Mouse (Mus musculus) activated CD4-positive, CD25-positive, alpha-beta regulatory T cell, adult 4 months (primary cell): ENCODE results near the gene Syce2. TPM values are rescaled to one million over a fixed set of nuclear protein-coding genes. Genes with fewer than 3 reads are reported as not detected.
A peak's percentile ranks its signal among the peaks of the same experiment; 100 is the strongest.
"Not testable (repeated sequence)": the region's sequence is repeated elsewhere in the genome, so short reads cannot be mapped to it uniquely, and the experiment has no call there.

ENCODE experiments used
- ATAC-seq: one replicate; pipeline ENCODE4 v1.8.0; 2017
- polyA plus RNA-seq, 2 experiments: library from polyadenylated mRNA; unstranded; fragments of 100-300 nt; shearing (Covaris generic); gene quantifications; one replicate each; pipeline ENCODE4 v1.2.1; 2017

Syce2 gene
- polyA plus RNA-seq: 10 to 100 TPM in 1 of 2 experiments, 1 to 10 TPM in 1; 8.2 to 15.0 TPM

DNA sequence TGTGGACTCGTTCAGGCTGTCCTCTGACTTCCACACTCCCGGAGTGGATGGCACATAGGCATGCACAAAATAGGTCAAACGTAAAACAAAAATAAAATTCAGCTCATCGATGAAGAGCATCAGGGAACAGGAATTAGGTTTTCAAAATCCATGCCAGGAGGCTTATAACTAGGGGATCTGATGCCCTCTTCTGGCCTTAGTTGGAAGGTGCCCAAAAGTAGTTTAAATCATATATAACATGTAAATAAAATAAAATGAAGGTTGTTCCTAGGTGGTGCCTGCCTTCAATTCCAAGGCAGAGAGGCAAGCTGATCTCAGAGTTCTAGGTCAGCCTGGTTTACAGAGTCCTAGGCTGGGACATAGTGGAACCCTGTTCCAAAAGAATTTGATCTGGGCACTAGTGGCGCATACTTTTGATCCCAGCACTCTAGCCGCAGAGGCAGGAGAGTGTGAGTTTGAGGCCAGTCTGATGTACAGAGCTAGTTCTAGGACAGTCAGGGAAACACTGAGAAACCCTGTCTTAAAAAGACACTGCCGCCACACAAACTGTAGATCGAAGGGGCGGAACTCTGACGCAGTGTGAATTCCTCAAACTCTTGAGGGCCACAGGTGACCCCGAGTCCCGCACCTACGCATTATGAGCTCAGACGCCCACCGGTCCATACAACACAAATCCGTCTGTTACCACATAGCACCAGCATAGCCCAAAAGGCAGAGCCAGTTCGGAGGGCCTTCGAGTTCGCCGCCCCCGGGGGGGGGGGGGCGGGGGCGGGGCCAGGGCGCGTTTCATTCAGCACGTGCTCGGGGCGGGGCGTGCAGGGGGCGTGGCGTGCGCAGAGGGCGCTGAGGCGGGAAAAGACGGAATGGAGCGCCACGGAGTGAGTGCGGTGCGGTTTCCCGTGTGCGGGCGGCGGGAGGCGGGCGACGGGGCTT, at the start of gene Syce2:
TSS of gene Syce2 (plus strand) at position 736 of the 933 bp plus-strand sequence.
- peak; percentile 69 for ATAC-seq

DNA sequence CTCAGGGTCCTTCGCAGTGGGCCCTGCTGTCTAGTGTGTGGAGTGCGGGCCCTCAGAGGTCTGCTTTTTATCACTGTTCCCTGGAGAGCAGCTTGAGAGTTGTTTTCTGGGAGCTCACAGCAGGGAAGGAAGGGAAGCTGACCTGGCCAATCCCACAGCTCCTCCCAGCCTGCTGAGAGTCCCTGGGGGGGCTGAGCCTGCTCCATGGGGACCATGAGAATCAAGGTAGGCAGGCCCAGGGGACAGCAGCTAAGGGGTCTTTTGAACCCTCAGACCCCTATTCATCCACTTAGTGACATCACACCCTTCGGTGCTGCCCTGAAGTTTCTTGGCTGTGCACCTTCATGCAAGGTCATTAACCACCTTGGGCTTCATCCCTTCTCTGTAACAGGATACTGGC, 49.2 kb upstream of the Syce2 start, which contains the start of gene Dand5:
TSS of gene Dand5 (minus strand) at position 101 of the 400 bp plus-strand sequence.
- no peak for ATAC-seq

DNA sequence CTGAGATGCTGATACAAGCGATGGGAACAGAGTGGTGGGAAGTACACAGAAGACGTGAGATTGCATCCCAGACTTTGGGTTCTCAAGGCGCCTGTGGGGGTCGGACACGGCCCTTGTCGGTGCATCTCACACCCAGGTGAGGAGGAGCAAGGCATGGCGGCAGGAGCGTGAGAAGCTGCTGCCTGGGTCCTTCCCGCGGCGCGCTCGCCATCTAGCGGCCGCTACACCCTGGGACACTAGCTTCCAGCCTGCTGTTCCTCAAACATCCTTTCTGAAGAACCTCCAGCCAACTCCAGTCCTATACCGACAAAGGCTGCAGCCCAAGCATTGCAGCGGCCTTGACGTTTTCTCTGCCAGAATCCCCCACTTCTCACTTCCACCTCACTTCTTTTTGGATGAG, 48.3 kb upstream of the Syce2 start:
- ATAC-seq: peak; percentile 63

DNA sequence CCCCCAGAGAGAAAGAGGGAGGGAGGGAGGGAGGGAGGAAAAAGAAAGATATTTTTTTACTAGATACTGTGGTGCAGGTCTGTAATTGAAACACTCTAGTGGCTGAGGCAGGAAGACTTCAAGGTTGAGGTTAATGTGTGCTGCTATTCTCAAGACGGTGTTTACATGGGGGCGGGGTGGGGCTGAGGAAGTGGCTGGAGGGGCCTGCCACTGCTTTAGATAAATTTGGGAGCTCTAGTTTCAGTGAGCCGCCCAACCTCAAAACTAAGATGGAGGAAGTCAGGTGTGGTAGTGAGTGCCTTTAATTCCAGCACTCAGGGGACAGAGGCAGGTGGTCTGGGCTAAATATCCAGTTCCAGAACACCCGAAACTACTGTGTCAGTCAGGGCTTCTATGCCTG, 46.3 kb upstream of the Syce2 start:
- peak; percentile 88 for ATAC-seq

DNA sequence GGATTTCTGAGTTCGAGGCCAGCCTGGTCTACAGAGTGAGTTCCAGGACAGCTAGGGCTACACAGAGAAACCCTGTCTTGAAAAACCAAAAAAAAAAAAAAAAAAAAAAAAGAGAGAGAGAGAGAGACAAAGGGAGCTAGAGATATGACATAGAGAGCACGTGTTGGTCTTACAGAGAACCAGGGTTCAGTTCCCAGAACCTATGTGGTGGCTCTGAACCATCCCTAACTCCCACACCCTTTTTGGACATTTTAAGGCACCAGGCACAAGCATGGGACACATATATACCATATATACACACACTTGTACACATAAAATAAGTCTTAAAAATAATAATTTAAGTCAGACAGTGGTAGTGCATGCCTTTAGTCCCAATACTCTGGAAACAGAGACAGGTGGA, 45.4 kb upstream of the Syce2 start:
- ATAC-seq: not testable (repeated sequence)

DNA sequence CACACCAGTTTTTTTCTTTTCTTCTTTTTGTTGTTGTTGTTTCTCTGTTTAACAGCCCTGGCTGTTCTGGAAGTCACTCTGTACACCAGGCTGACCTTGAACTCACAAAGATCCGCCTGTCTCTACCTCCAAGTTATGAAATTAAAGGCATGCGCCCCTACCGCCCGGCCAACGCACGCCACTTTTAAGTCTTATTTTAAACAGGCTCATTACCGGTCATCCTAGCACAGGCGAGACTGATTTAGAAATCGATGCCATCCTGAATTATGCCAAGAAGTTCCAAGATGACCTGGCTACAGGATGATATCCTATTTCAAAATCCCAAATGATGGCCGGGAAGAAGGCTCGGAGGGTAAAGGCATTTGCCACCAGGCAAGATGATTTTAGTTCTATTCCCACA, 40.4 kb upstream of the Syce2 start, which contains the start of gene Gadd45gip1:
TSS of gene Gadd45gip1 (plus strand) at position 33 of the 400 bp plus-strand sequence.
- peak; percentile 58 for ATAC-seq

DNA sequence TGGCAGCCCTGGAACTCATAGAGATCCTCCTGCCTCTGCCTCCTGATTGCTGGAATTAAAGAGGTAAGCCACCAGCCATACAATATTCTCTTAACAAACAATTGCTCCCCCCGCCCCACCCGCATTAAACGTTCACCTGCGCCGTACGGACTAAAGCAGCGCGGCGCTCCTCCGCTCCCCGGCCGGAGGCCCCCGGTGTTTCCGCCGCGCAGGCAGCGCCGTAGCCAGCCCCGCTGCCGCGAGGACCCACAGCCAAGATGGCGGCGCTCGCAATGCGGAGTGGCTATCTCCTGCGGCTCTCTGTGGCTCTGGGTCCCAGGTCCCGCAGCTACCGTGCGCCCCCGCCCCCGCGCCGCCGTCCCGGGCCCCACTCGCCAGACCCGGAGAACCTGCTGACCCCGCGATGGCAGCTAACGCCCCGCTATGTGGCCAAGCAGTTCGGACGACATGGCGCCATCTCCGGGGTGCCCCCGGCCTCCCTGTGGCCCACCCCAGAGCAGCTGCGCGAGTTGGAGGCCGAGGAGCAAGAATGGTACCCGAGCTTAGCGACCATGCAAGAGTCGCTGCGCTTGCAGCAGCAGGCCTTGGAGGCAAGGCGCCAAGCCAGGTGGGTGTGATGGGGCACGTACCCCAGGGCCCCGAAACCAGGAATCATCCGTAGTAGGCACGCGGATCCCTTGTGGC, 39.7 kb upstream of the Syce2 start:
- peak; percentile 59 for ATAC-seq

DNA sequence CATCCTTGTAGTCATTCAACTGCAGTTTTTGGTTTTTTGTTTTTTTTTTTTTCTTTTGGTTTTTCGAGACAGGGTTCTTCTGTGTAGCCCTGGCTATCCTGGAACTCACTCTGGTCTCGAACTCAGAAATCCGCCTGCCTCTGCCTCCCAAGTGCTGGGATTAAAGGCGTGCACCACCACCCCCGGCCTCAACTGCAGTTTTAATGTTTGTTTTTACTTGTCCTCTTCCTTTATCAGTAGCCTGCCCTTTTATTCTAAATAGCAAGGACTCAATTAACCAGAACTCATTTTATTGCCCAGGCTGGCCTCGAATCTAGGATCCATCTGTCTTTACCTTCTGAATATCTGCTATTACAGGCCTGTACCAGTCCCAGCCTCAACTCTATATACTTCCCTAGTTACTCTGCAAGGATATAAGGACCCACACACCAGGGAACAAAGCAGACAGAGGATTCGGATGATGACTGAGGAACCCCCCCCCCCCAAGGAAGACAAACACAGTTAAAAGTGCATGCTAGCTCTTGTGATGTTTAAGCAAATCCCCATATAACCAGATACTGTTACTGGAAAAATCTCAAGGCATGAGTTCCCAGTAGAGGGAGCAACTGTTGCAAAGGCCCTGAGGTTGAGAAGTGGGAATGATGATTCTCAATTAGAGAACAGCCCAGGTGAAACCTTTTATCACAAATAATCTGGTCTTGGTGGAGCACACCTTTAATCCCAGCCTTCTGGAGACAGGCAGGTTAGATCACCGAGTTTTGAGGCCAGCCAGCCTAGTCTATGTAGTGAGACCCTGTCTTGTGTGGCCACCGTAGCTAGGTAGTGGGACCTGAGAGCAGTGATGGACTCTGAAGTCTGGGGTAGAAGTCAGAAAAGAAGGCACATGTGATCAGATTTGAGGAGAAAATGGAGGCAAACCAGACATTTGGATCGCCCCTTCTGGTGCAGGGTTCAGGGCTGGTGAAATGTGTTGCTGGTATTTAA, 38.9 kb upstream of the Syce2 start:
- ATAC-seq: no peak

DNA sequence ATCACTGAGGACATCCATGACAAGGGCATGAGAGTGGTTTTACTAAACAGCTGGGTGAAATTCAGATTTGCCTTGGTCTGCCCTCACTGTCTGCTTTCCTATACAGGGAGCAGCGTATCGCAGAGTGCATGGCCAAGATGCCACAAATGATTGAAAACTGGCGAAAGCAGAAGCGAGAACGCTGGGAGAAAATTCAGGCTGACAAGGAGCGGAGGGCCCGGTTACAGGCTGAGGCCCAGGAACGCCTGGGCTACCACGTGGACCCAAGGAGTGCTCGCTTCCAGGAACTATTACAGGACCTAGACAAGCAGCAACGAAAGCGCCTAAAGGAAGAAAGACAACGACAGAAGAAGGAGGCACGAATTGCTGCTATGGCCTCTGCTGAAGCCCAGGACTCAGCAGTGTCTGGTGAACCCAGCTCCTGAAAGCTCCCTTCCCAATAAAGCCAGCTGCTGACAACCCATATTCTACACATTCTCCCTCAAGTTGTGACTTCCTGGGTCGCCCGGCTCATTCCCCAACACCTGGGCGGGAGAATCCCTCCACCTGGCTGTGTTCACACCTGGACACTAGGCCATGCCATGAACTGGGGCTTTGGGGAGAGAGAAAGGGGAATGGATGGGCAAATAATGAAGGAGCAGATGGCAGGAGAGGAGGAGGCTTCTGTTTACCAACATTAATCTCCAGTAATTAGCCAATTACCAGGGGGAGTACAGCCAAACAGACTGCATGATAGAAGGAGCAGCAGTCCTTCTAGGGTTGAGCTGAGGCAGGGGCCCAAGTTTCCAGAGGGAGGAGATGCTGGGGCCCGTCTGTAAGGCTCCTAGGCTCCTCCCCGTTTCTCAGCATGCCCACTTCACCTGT, 37.7 kb upstream of the Syce2 start:
- no peak for ATAC-seq

DNA sequence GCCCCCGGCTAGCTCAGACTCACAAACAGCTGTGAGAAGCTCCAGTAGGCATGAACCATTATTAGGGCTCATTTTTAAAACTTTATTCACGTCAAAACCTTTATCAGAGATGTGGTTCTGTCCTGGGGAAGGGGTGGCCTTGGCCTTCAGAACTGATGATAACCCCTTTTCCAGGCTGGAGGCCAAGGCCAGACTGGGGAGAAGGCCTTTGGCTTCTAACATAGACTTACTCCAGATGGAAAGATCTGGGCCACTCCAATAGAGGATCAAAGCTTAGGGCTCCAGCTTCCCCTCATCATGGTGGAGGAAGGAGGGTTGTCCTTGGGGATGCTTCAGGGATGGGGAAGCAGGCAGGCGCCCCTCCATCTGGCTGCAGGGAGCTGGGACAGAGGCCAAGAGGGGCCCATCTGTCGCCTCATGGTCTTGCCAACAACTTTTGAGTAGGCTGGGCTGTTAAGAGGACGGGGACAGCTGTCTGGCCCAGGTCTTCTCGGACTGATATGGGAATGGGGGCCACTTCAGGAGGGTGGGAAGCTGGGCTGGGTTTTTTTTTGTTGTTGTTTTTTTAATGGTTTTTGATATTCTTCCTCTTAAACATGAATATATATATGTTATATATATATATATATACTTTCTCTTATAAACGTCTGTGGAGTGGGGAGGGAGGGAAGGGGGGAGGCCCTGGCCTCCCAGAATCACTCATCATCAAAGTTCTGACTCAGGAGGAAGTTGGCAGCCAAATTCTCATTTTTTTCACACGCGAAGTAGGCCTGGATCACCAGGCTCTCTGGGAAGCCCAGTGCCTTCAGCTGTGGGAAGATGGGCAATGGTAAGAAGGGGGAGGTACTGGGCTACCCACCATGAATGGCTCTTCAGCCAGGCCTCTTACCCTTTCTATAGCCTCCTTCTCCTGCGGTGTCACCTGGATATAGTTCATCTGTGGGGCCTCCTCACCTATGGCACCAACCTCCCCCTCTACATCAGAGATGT, 36.8 kb upstream of the Syce2 start:
- ATAC-seq: no peak

DNA sequence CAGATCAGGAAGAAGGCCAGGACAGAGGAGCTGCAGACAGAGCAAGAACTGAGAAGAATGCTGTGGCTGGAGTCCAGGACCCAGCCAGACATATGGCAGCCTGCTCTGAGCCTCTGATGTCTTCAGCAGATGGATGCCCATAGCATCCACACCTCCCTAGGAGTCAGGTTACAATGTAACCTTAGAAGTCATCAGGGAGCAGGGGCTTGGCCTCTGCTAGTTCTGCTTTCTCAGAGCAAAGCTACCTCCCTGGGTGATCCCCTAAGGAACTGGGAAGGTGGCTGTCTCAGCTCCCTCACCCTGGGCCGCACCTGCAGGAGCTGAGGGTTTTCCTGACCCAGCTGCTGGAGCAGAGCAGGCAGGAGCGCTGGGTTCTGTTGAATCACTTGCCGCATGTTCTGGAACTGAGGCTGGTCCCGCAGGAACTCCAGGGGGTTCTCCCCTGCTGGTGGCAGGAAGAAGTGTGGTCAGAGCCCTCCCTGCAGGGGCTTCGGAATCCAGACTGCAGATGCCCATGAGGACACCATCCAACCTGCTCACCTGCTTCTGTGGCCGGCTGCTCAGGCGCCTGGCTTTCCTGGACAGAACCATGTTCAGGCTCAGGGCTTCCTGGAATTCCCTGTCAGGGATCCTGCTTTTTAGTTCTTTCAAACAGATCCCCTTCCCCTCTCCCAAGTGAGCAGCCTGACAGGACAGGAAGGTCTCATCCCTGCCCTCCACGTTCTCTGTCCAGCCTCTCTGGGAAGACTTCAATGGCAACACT, 34.6 kb upstream of the Syce2 start:
- no peak for ATAC-seq

DNA sequence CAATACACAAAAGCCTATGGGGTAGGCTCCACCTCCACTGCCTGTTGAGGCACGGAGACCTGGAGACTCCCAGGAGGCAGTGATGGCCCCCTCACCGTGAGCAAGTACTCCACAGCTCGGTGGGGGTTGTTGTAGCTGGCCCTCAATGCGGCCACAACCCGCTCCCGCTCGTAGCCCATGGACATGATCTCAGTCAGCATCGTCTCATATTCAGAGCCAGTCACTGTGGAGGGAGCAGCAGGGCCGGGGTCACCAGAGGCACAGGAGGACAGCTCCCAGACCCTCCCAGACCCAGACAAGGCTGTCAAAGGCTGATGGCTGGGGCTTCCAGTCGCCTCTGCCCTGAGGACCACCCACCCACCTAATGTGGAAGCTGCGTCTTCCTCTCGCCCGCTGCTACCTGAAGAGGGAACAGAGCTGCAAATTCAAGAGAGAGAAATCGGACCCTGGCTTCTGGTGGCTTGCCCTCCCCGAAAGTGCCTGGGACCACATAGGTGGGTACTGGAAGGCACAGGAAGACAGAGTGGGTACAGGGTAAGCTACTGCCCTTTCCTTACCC, 33.9 kb upstream of the Syce2 start:
- no peak for ATAC-seq

DNA sequence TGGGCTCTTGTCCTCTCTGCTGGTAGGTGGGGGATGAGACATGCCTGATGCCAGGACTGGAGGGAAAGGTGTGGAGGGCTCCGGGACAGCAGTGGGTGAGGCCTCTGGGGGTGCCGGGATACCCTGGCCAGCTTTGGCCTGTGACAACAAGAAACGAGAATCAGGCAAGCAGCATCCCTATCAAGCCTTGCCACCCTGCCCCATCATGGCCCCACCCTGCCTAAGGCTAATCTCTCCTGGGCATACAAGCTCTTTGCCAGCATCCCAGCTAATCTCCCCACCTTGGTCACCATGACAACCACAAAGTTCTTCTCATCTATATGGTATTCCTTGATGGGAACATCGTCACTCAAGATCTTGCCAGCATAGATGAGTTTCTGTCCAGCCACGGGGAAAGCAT, 33.4 kb upstream of the Syce2 start:
- ATAC-seq: no peak

DNA sequence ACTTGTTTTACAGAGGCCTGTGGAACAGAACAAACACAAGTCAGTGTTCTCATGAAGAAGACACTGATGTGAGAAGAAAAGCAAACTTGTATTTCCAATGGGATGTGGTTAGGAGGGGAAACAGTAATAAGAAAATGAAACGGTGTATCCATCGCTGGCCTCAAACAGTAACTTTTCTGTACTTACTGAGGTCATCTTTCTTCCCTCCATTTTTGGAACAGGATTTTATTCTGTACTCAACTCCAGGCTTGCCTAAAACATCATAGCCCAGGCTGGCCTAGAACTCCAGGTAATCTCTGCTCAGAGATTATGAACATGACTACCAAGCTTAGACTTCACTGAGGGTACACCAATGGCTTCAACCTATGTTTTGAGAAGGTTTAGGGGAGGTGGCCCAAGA, 32.5 kb upstream of the Syce2 start:
- ATAC-seq: no peak

DNA sequence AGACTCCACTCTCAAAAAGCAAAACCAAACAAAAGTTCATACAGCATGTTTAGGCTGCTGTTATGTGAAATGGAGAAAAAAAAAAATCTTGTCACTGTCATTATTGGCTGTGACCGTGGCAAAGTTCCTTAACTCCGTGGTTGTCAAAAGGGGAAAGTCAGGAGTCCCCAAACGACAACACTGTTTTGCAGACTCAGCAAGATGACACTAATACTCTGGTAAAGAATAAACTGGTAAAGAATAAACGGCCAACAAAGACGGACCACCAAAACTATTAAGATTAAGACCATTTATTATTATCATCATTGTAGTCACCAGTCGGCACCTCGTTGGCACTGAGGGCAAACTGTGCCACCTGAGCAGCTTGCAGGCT, 32.0 kb upstream of the Syce2 start:
- ATAC-seq: no peak

DNA sequence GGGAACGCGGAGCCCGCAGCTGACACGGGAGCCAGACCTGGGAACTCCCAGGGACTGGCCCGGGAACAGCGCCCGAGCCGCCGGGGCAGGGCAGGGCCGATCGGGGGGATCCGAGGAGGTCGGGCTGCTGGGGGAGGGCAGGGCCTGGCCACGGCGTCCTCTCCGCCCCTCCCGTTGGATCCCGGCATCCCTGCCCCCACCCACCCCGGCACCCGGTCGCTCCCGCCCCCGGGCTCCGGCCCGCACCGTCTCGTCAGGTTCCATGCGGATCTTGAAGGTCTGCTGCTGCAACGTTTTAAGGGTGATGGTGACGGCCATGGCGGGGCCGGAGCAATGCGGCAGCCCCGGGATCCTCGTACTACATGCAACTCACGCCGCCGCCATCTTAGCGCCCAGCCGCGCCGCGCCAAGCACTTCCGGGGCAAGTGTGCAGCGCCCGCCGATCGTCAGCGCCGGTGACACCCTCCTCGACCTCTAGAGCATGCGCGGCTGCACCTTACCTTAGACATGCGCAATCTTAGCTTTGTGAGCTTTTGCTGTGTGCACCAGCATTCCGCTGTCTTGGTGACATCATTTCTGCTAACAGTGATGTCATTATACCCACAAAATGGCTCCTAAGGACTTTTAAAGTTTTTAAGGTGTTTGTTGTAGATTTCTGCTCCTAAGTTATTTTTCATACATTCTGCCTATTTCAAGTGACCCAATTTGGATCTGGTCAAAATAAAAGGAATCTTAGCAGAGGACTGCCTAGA, 31.5 kb upstream of the Syce2 start, which contains the start of gene Rad23a:
TSS of gene Rad23a (minus strand) at position 418 of the 752 bp plus-strand sequence.
- peak; percentile 97 for ATAC-seq

DNA sequence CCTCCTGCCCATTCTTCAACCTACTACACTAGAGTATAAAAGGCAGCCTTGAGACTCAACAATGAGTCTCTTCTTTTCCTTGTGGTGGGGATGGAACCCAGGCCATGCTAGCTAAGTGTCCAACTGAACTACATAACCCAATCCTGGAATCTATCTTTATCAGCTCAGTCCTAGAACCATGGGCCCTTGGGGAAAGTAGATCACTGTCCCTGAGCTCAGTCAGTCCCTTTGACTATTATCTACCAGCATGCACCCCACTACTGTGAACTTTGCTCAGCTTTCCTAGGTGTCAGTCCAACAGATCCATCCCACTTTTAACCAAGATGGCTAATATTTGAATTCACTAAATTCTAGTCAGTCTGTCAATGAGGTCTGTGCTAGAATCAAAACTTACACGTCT, 30.4 kb upstream of the Syce2 start:
- no peak for ATAC-seq
